Mouse (Mus musculus): ENCODE data around the gene Zfp706.
"Not testable (repeated sequence)": the region's sequence is repeated elsewhere in the genome, so short reads cannot be mapped to it uniquely, and the experiment has no call there.

DNA sequence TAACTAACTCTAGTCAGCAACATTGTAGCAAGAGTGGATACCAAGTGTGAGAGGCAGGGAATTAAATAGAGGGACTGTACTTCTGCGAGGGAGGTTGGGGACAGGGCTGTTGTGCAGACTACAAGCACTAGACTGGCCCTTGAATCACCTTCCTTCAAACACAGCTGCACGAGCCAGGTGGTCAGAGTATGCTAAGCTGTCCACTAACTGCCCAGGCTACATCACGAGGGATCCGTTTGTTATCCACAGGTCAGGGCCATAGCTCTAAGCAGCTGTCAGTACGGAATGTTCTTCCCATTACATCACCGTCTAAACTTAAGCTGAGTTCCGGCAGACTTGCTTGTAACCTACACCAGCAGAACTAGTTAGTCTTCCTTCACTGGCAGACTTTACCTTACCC, 8.0 kb downstream of the Zfp706 start:
- TF ChIP-seq CTCF (IDR thresholded peaks at IDR 0.05; ENCODE audit: control insufficient read depth, insufficient read depth, insufficient read length); MYOD1 (IDR thresholded peaks at IDR 0.05; ENCODE audit: control insufficient read depth, insufficient read length, low read depth); MAX (IDR thresholded peaks at IDR 0.05); MYOG (IDR thresholded peaks at IDR 0.05; ENCODE audit: control insufficient read depth, extremely low read depth, insufficient read length); USF1 (IDR thresholded peaks at IDR 0.05; ENCODE audit: low read depth); FOSL1 (IDR thresholded peaks at IDR 0.05; ENCODE audit: insufficient read depth, low read length, poor library complexity, severe bottlenecking): not testable (repeated sequence)

Measured in C2C12 (cell line).